Mouse (Mus musculus): ENCODE results near the gene Nhlrc2. TPM values are rescaled to one million over a fixed set of nuclear protein-coding genes. Genes with fewer than 3 reads are reported as not detected.

Nhlrc2 gene
- polyA plus RNA-seq, 1 experiment from 2014 or later, result 18.4 TPM

DNA sequence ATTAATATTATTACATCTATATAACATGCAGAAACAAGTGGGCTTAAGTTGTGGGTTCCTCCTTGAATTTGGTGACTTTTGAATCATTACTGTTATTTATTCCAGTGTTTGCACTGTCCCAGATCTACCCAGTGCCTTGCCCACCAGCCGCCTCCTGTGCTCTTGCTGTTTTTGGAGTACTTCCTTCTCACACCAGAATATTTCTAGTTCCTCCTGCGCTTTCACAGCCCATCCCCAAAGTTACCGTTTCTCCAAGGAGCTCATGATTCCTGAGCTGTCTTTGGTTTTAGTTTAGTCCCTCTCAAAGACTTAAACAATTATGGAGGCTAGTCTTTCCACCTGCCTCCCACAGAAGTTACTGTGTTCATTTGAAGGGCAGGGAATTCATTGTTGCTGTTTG is 15.4 kb downstream of the Nhlrc2 start:
- ATAC-seq (no peak), DNase-seq (ENCODE audit: low read depth, low spot score) (no peak)
- in situ Hi-C loops (cut with MboI; ENCODE audit: low pct_unique_long_range_greater_than_20kb), result no loop called here
- no peaks in the 10 kb centered on the region for H3K27me3 ChIP-seq
- ChIA-PET POLR2A (no interaction called here), CTCF (no interaction called here)
- no peak for TF ChIP-seq CTCF (IDR thresholded peaks at IDR 0.05)

DNA sequence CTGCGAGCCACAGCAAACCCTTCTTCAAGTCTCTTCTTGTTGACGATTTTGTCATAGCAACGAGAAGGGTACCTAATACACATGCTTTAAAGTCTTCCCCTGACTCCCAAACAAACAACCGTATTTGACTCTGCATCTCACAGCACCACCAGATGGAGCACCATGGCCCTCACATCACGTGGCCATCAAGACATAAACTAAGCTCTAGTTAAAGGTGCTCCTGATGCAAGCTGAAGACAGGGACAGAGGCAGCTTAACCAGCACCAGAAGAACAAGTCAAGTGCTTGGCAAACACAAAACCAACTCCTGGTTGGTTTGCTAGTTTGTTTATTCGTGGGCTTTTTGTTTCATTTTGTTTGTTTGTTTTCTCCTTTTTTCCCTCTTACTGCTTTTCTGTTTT is 17.3 kb downstream of the Nhlrc2 start:
- CTCF ChIA-PET, result interaction anchor here (0.7 to 2.1 kb wide), 12 partner anchors 11 to 221 kb away, joined by 3 to 13 read pairs (median 4); no protein-coding TSS in a partner anchor

DNA sequence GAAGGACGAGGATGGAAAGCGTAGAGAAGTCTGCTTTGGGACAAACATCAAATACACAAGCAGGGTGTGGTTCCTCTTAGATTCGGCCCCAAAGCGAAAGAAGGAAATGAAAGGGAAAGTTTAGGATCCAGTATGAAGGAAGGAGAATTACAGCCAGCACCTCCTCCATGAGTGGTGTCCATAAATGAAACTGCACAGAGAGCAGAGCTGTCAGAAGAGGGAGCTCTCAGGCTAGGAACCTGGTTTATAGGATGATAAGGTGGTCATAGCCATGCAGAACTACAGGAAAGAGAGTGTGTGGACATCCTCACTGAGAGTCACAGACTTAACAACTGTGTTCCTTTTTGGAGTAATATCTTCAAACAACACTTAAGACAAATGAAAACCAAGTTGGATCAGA is 18.0 kb downstream of the Nhlrc2 start:
- no peak for DNase-seq (ENCODE audit: low read depth, low spot score)

More for the DNA sequence above, 17.3 kb downstream of the Nhlrc2 start:
- H3K27me3 ChIP-seq, result no peaks in the 10 kb centered on the region
- TF ChIP-seq CTCF (IDR thresholded peaks at IDR 0.05), result no peak
- in situ Hi-C loops (cut with MboI; ENCODE audit: low pct_unique_long_range_greater_than_20kb), result loop anchor here (5.0 kb wide), 1 partner anchor 212 kb away; no protein-coding TSS in a partner anchor
- POLR2A ChIA-PET, result interaction anchor here (0.6 to 0.8 kb wide), 3 partner anchors 8 to 136 kb away, joined by 3 to 4 read pairs (median 3); no protein-coding TSS in a partner anchor
- ATAC-seq (no peak), DNase-seq (ENCODE audit: low read depth, low spot score) (no peak)

DNA sequence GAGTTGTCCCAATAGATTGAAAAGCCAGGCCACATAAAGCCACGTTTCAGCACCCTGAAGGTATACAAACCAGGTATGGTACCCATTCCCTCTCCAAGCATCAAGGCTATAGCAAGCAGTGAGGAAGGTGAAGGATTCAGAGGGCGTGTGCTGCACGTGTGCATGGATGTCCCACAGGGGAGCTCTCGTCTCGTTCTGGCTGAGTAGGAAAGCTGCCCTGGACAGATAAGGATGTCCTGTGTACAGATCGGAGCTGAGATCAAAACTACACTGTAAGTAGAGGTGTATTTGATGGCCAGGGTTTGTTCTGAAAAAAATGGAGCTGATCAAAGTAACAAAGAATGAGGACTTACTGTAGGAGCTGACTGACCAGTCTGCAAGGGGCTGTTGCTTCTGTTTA is 18.9 kb downstream of the Nhlrc2 start:
- POLR2A ChIA-PET, result interaction anchor here (0.6 to 1.2 kb wide), 2 partner anchors 44 to 208 kb away, joined by 3 read pairs; no protein-coding TSS in a partner anchor
- no peaks in the 10 kb centered on the region for H3K27me3 ChIP-seq
- DNase-seq (ENCODE audit: low read depth, low spot score), result no peak
- CTCF ChIA-PET, result interaction anchor here (1.0 to 2.1 kb wide), 6 partner anchors 10 to 211 kb away, joined by 3 to 13 read pairs (median 4); no protein-coding TSS in a partner anchor
- TF ChIP-seq CTCF (IDR thresholded peaks at IDR 0.05), result no peak
- in situ Hi-C loops (cut with MboI; ENCODE audit: low pct_unique_long_range_greater_than_20kb), result loop anchor here (5.0 kb wide), 1 partner anchor 210 kb away; no protein-coding TSS in a partner anchor
- no peak for ATAC-seq

More for the DNA sequence above, 18.0 kb downstream of the Nhlrc2 start:
- H3K27me3 ChIP-seq, result no peaks in the 10 kb centered on the region
- in situ Hi-C loops (cut with MboI; ENCODE audit: low pct_unique_long_range_greater_than_20kb), result loop anchor here (5.0 kb wide), 1 partner anchor 211 kb away; no protein-coding TSS in a partner anchor
- ChIA-PET POLR2A (interaction anchor here (0.6 to 0.8 kb wide), 4 partner anchors 8 to 344 kb away, joined by 3 to 4 read pairs (median 4); no protein-coding TSS in a partner anchor), CTCF (interaction anchor here (0.6 to 2.1 kb wide), 15 partner anchors 11 to 220 kb away, joined by 3 to 13 read pairs (median 3); no protein-coding TSS in a partner anchor)
- ATAC-seq, result no peak
- TF ChIP-seq CTCF (IDR thresholded peaks at IDR 0.05), result peak; percentile 79

DNA sequence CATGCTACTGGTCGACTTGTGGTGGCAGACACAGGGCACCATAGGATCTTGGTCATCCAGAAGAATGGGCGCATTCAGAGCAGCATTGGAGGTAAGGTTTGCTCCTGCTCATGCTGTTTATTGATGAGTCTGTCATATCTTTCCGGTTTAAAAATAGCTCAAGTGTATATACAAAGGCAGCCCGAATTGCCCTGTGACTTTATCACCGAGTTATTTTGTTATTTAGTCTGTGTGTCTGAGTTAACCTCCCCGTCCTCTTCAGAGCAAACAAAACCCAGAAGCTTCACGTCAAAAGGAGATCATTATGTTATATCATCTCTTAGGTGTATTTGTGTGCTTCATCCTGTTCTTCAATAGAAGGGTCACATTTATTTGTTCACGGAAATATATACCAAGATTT is 22.7 kb downstream of the Nhlrc2 start:
- POLR2A ChIA-PET, result no interaction called here
- ATAC-seq, result no peak
- TF ChIP-seq CTCF (IDR thresholded peaks at IDR 0.05), result no peak
- in situ Hi-C loops (cut with MboI; ENCODE audit: low pct_unique_long_range_greater_than_20kb), result no loop called here
- CTCF ChIA-PET, result interaction anchor here (0.7 kb wide), 1 partner anchor 15 kb away, joined by 3 read pairs; no protein-coding TSS in a partner anchor
- no peak for DNase-seq (ENCODE audit: low read depth, low spot score)
- no peaks in the 10 kb centered on the region for H3K27me3 ChIP-seq

DNA sequence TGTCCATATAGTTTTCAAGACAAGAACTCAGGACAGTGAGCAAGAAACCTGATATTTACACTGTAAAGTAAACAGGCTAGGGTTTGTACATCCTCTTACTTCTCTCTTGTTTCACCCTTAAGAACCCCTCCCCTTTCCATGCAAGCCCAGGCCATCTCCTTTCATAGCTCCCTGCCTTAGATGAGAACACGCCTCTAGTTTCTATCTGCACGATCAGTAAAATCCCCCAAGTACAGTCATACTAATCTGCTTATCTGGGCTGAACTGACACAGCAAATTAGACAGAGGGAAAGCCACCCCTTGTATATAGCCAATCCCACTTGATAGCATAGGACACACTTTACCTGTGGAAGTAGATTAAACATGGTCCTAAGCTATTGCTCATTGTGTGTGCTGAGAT is 23.2 kb downstream of the Nhlrc2 start:
- ChIA-PET CTCF (interaction anchor here (0.7 to 1.2 kb wide), 3 partner anchors 15 to 194 kb away, joined by 3 read pairs; no protein-coding TSS in a partner anchor), POLR2A (interaction anchor here (1.3 kb wide), 1 partner anchor 12 kb away, joined by 3 read pairs; no protein-coding TSS in a partner anchor)
- no peaks in the 10 kb centered on the region for H3K27me3 ChIP-seq
- TF ChIP-seq CTCF (IDR thresholded peaks at IDR 0.05), result no peak
- in situ Hi-C loops (cut with MboI; ENCODE audit: low pct_unique_long_range_greater_than_20kb), result no loop called here
- ATAC-seq (no peak), DNase-seq (ENCODE audit: low read depth, low spot score) (no peak)

DNA sequence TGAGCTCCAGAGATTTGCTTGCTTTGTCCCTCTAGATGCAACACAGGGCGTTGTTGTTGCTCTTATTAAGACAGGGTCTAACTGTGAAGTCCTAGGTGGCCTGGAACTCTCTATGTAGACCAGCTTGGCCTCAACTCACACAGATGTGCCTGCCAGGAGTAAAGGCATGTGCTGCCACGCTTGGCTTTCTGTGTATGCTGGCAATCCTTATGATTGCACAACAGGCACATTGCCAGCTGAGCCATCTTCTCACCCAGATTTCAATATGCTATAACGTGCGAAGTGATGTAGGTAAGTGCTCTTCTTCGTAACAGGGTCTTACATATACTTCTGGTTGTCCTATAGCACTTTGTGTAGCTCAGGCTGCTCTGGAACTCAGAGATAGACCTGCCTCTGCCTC is 23.9 kb downstream of the Nhlrc2 start:
- POLR2A ChIA-PET, result interaction anchor here (1.3 kb wide), 1 partner anchor 11 kb away, joined by 3 read pairs; no protein-coding TSS in a partner anchor
- CTCF ChIA-PET, result interaction anchor here (1.2 kb wide), 4 partner anchors 11 to 193 kb away, joined by 3 read pairs; no protein-coding TSS in a partner anchor
- no peaks in the 10 kb centered on the region for H3K27me3 ChIP-seq
- in situ Hi-C loops (cut with MboI; ENCODE audit: low pct_unique_long_range_greater_than_20kb), result no loop called here
- no peak for TF ChIP-seq CTCF (IDR thresholded peaks at IDR 0.05)
- ATAC-seq (no peak), DNase-seq (ENCODE audit: low read depth, low spot score) (no peak)

DNA sequence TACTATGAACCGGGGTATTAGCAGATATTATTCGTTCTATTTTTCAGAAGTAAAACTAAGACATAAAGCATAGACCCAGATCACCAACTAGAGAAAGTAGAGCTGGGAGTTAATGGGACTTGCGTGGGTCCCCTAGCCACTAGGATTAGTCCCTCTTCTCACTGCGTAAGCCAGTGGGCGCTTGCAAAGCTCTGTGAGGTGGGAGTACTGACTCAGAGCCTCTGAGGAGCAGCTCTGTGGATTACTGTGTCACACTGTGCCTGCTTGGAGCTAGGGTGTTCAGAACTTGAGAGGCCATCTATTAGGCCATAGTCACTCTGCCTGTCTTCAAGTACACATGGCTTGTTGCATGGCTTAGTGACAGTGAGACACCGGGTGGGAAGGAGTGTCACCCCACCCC is 25.1 kb downstream of the Nhlrc2 start:
- DNase-seq (ENCODE audit: low read depth, low spot score), result no peak
- POLR2A ChIA-PET, result interaction anchor here (1.0 kb wide), 1 partner anchor 8 kb away, joined by 3 read pairs; no protein-coding TSS in a partner anchor
- TF ChIP-seq CTCF (IDR thresholded peaks at IDR 0.05), result no peak
- no peaks in the 10 kb centered on the region for H3K27me3 ChIP-seq
- in situ Hi-C loops (cut with MboI; ENCODE audit: low pct_unique_long_range_greater_than_20kb), result no loop called here
- no peak for ATAC-seq
- CTCF ChIA-PET, result interaction anchor here (1.2 to 1.3 kb wide), 2 partner anchors 22 to 150 kb away, joined by 3 to 4 read pairs; no protein-coding TSS in a partner anchor

DNA sequence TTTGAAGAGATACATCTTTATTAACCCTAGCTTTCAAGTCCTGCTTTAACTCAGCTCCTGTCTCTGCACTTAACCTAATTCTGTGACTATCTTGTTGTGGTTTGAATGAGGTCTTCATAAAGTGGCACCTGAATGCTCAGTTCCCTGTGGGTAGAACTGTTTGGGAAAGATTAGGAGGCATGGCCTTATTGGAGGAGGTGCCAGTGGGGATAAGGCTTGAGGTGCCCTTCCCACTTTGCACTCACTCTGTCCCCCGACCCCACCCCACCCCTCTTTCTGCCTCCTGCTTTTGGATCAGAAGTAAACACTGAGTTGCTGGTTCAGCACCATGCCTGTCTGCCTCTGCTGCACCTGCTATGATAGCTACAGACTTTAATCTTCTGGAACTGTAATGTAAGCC is 29.7 kb downstream of the Nhlrc2 start:
- no peak for ATAC-seq
- CTCF ChIA-PET, result interaction anchor here (3.5 kb wide), 1 partner anchor 12 kb away, joined by 13 read pairs; no protein-coding TSS in a partner anchor
- in situ Hi-C loops (cut with MboI; ENCODE audit: low pct_unique_long_range_greater_than_20kb), result no loop called here

DNA sequence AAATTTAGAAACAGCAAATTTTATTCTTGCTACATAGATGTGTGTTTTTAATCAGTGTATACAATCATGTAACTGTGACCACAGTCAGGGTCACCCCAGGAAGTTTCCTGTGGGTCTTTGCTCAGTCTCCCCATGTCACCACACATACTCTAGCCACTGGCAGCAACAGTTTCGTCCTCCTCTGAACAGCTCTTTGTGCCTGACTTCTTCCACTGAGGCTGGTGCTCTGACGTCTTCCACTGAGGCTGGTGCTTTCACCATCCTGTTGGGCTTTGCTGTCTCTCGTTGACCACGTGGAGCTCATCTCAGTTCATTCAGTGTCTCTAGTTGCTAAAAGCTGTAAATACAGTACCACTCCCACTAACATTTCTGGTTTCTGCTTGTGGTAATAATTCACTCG is 33.9 kb downstream of the Nhlrc2 start:
- no peak for TF ChIP-seq CTCF (IDR thresholded peaks at IDR 0.05)
- ATAC-seq (no peak), DNase-seq (ENCODE audit: low read depth, low spot score) (no peak)
- in situ Hi-C loops (cut with MboI; ENCODE audit: low pct_unique_long_range_greater_than_20kb), result no loop called here
- POLR2A ChIA-PET, result no interaction called here
- no peaks in the 10 kb centered on the region for H3K27me3 ChIP-seq
- CTCF ChIA-PET, result interaction anchor here (0.7 to 1.1 kb wide), 3 partner anchors 8 to 225 kb away, joined by 3 read pairs; no protein-coding TSS in a partner anchor

More for the DNA sequence above, 29.7 kb downstream of the Nhlrc2 start:
- no peak for DNase-seq (ENCODE audit: low read depth, low spot score)
- POLR2A ChIA-PET, result interaction anchor here (0.6 kb wide), 1 partner anchor 83 kb away, joined by 4 read pairs; no protein-coding TSS in a partner anchor
- H3K27me3 ChIP-seq, result no peaks in the 10 kb centered on the region
- TF ChIP-seq CTCF (IDR thresholded peaks at IDR 0.05), result no peak

DNA sequence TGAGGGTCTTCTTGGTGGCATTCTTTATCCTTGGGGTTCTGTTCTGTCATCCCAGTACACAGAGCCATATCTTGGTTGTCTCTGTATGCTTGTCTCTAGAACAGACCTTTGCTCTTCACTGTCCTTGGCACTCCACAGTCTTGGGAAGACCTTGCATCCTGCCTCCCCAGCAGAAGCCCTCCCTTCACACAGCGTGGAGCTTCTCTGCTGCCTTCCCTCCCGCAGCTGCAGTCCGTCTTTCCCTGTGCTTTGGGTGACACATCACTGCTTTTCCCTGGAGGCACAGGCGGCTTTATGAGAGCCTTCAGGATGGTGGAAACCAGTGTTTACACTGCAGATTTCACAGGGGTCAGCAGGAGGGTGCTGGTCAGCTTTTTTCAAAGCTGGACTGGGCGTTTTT is 35.7 kb downstream of the Nhlrc2 start:
- in situ Hi-C loops (cut with MboI; ENCODE audit: low pct_unique_long_range_greater_than_20kb), result no loop called here
- no peak for ATAC-seq
- TF ChIP-seq CTCF (IDR thresholded peaks at IDR 0.05), result no peak
- no peak for DNase-seq (ENCODE audit: low read depth, low spot score)
- POLR2A ChIA-PET, result no interaction called here
- CTCF ChIA-PET, result interaction anchor here (0.8 kb wide), 1 partner anchor 18 kb away, joined by 3 read pairs; no protein-coding TSS in a partner anchor
- no peaks in the 10 kb centered on the region for H3K27me3 ChIP-seq

All from Patski (cell line).